Mouse (Mus musculus): ENCODE measurements around the gene Zdhhc17. TPM values are rescaled to one million over a fixed set of nuclear protein-coding genes. Genes with fewer than 3 reads are reported as not detected.
A peak's percentile ranks its signal among the peaks of the same experiment; 100 is the strongest.

Gene Zdhhc17
- polyA plus RNA-seq, 1 experiment from 2014 or later, result 27.0 TPM

DNA sequence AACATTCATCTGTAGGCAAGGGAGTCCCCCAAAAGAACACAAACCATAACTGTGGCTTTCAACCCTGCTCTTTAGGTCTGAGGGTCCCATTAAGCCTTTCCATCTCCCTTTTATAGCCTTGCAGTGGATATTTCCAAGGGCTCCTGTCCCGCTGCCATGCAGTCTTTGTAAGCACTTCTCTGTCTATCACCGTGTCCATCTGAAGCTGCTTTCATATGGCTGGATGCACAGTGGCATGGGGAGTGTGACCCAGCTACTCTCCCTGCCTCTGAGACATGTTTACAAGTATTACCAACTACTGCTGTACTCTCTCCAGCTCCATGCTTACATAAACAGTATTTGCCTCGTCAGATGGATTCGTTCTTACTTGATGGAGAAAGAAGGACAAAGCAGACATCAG lies 62.4 kb downstream of the Zdhhc17 start:
- H3K27ac ChIP-seq (ENCODE audit: low read depth), result no peak overlapping the region
- H3K27me3 ChIP-seq (ENCODE audit: insufficient read depth, low read length), result no peaks in the 10 kb centered on the region
- no peak overlapping the region for H3K4me2 ChIP-seq
- ATAC-seq (ENCODE audit: insufficient read depth) (no peak), DNase-seq (no peak)
- H3K36me3 ChIP-seq (ENCODE audit: insufficient read depth), result peaks cover 41% of the 10 kb centered on the region
- no peak overlapping the region for H3K9ac ChIP-seq
- 81% methylated on average over 4 of the region's 4 CpGs for WGBS
- H3K4me1 ChIP-seq (ENCODE audit: insufficient read depth), result no peaks in the 10 kb centered on the region
- TF ChIP-seq CTCF (IDR thresholded peaks at IDR 0.05; ENCODE audit: low read depth), result no peak
- H3K9me3 ChIP-seq (ENCODE audit: low read depth, low read length), result no peaks in the 10 kb centered on the region
- no peak overlapping the region for H3K4me3 ChIP-seq (ENCODE audit: low read depth, low read length)

GRCm38 (mm10) chr10:110945966-110946365 lies 64.0 kb downstream of the Zdhhc17 start:
- Histone ChIP-seq H3K9ac (no peak overlapping the region), H3K27me3 (ENCODE audit: insufficient read depth, low read length) (no peaks in the 10 kb centered on the region), H3K4me3 (ENCODE audit: low read depth, low read length) (no peak overlapping the region), H3K9me3 (ENCODE audit: low read depth, low read length) (no peaks in the 10 kb centered on the region), H3K4me2 (no peak overlapping the region), H3K36me3 (ENCODE audit: insufficient read depth) (peaks cover 53% of the 10 kb centered on the region), H3K27ac (ENCODE audit: low read depth) (no peak overlapping the region), H3K4me1 (ENCODE audit: insufficient read depth) (no peaks in the 10 kb centered on the region)
- no peak for ATAC-seq (ENCODE audit: insufficient read depth)
- 76% methylated on average over 12 of the region's 12 CpGs for WGBS
- DNase-seq, result no peak
- no peak for TF ChIP-seq CTCF (IDR thresholded peaks at IDR 0.05; ENCODE audit: low read depth)

DNA sequence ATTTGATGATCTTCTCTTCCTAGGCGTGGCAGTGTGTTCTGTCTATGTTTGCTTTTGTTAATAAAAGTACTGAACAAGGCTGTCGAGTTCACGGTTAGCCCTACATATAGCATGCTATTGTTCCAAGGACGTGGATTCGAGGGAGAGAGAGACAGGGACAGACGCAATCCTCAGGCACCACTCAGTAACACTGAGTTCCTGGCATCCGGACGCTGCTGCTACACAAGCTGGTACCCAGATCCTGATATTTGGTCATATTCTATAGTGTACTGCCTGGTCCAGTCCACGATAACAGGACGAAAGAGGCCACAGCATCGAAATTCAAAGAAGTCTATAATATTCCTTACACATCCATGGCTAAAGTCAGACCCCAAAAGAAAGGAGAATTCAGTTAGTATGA lies 65.8 kb downstream of the Zdhhc17 start:
- no peak overlapping the region for H3K27ac ChIP-seq (ENCODE audit: low read depth)
- no peak overlapping the region for H3K4me3 ChIP-seq (ENCODE audit: low read depth, low read length)
- ATAC-seq (ENCODE audit: insufficient read depth) (no peak), DNase-seq (no peak)
- no peak overlapping the region for H3K4me2 ChIP-seq
- 93% methylated on average over 11 of the region's 11 CpGs for WGBS
- H3K36me3 ChIP-seq (ENCODE audit: insufficient read depth), result peaks cover 56% of the 10 kb centered on the region
- TF ChIP-seq CTCF (IDR thresholded peaks at IDR 0.05; ENCODE audit: low read depth), result no peak
- H3K9ac ChIP-seq, result no peak overlapping the region
- H3K27me3 ChIP-seq (ENCODE audit: insufficient read depth, low read length), result no peaks in the 10 kb centered on the region
- H3K9me3 ChIP-seq (ENCODE audit: low read depth, low read length), result no peaks in the 10 kb centered on the region
- no peaks in the 10 kb centered on the region for H3K4me1 ChIP-seq (ENCODE audit: insufficient read depth)

DNA sequence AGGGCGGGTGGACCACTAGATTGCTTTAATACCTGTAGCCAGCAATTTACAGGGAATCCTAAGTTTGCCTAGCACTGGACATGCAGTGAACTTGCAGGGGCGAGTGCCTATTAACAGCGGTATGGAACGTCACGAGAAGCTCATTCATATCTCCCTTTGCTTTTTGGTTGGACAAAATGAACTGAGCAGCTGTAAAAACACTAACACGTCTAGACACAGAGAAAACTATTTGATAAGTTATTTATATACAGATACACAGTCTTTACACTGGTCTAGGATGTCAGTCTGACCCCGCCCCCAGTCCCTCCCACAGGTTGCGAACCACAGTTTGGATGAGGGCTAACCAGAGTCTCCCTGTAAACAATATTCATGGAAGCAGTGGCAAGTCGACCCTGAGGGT lies 67.1 kb downstream of the Zdhhc17 start:
- ATAC-seq (ENCODE audit: insufficient read depth) (no peak), DNase-seq (no peak)
- H3K4me1 ChIP-seq (ENCODE audit: insufficient read depth), result no peaks in the 10 kb centered on the region
- no peaks in the 10 kb centered on the region for H3K27me3 ChIP-seq (ENCODE audit: insufficient read depth, low read length)
- no peaks in the 10 kb centered on the region for H3K9me3 ChIP-seq (ENCODE audit: low read depth, low read length)
- H3K4me2 ChIP-seq, result no peak overlapping the region
- no peak overlapping the region for H3K27ac ChIP-seq (ENCODE audit: low read depth)
- 75% methylated on average over 9 of the region's 9 CpGs for WGBS
- no peak overlapping the region for H3K9ac ChIP-seq
- H3K4me3 ChIP-seq (ENCODE audit: low read depth, low read length), result no peak overlapping the region
- peaks cover 67% of the 10 kb centered on the region for H3K36me3 ChIP-seq (ENCODE audit: insufficient read depth)
- TF ChIP-seq CTCF (IDR thresholded peaks at IDR 0.05; ENCODE audit: low read depth), result no peak

DNA sequence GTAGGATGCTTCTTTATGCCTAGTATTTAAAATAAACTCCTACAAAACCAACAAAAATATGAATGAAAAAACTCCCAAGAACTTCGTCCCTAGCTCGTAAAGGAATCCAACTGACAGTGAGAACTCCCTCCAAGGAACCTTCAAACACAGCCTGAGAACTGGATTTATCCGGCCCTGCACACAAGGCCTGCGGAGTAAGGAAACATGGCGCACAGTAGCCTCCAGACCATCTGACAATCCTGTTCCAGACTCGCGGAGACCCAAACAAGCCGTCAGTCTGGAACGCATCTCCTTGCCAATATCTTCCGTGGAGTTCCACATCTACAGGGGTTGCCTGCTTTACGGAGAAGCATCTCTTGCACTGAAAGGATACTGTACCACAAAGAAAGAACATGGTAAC lies 68.0 kb downstream of the Zdhhc17 start:
- Histone ChIP-seq H3K9me3 (ENCODE audit: low read depth, low read length) (no peaks in the 10 kb centered on the region), H3K4me3 (ENCODE audit: low read depth, low read length) (no peak overlapping the region), H3K4me2 (no peak overlapping the region), H3K27me3 (ENCODE audit: insufficient read depth, low read length) (no peaks in the 10 kb centered on the region), H3K36me3 (ENCODE audit: insufficient read depth) (peaks cover 63% of the 10 kb centered on the region), H3K9ac (no peak overlapping the region), H3K27ac (ENCODE audit: low read depth) (no peak overlapping the region), H3K4me1 (ENCODE audit: insufficient read depth) (no peaks in the 10 kb centered on the region)
- WGBS, result 88% methylated on average over 11 of the region's 11 CpGs
- DNase-seq (no peak), ATAC-seq (ENCODE audit: insufficient read depth) (no peak)
- TF ChIP-seq CTCF (IDR thresholded peaks at IDR 0.05; ENCODE audit: low read depth), result no peak

DNA sequence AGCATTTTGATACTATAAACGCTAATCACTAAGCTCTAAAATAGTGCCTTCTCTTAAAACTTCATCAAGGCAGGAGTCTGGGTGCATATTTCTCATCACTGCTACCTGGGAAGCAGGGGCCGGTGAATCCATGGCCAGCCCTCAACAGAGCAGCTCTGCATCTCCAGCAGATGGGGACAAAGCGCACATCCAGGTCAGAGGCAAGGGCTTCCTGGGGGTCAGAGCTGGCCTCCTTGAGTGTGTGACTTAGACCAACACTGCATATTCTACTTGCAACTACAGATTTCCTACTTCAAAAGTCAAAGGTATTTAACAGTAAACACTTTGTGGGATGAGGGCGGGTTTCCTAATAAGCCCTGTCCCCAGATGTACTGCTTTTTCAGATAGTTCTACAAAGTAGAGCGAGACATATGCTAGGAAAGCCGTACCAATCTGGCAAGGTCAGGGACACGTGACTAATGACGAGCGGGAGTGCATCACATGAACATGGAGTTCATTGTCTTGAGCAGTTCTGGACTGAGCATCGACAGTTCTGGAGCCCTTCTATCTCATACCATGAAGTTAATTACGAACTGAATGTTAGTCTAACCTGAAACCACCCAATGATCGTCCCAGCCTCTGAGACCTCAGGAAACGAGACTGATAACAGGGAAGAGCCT lies 69.1 kb downstream of the Zdhhc17 start:
- WGBS, result 78% methylated on average over 13 of the region's 13 CpGs
- ATAC-seq (ENCODE audit: insufficient read depth), result no peak
- Histone ChIP-seq H3K4me1 (ENCODE audit: insufficient read depth) (no peaks in the 10 kb centered on the region), H3K27me3 (ENCODE audit: insufficient read depth, low read length) (no peaks in the 10 kb centered on the region), H3K9me3 (ENCODE audit: low read depth, low read length) (no peaks in the 10 kb centered on the region), H3K27ac (ENCODE audit: low read depth) (no peak overlapping the region), H3K4me3 (ENCODE audit: low read depth, low read length) (no peak overlapping the region), H3K9ac (no peak overlapping the region), H3K36me3 (ENCODE audit: insufficient read depth) (peaks cover 63% of the 10 kb centered on the region), H3K4me2 (no peak overlapping the region)
- TF ChIP-seq CTCF (IDR thresholded peaks at IDR 0.05; ENCODE audit: low read depth), result no peak
- no peak for DNase-seq

- H3K27me3 ChIP-seq (ENCODE audit: insufficient read depth, low read length), result no peaks in the 10 kb centered on the region
- no peak for TF ChIP-seq CTCF (IDR thresholded peaks at IDR 0.05; ENCODE audit: low read depth)
- H3K36me3 ChIP-seq (ENCODE audit: insufficient read depth), result peaks cover 61% of the 10 kb centered on the region
- no peaks in the 10 kb centered on the region for H3K4me1 ChIP-seq (ENCODE audit: insufficient read depth)
- H3K4me2 ChIP-seq, result no peak overlapping the region
- DNase-seq (peak; percentile 50), ATAC-seq (ENCODE audit: insufficient read depth) (no peak; the same call in 1 of the 2 replicates)
- no peak overlapping the region for H3K9ac ChIP-seq
- 64% methylated on average over 4 of the region's 4 CpGs for WGBS
- no peak overlapping the region for H3K4me3 ChIP-seq (ENCODE audit: low read depth, low read length)
- no peaks in the 10 kb centered on the region for H3K9me3 ChIP-seq (ENCODE audit: low read depth, low read length)
- no peak overlapping the region for H3K27ac ChIP-seq (ENCODE audit: low read depth)
Observed at GRCm38 (mm10) chr10:110939717-110940116, 70.2 kb downstream of the Zdhhc17 start.

Data from lung, embryonic 14.5 days (tissue).